Mouse (Mus musculus) heart, adult 2 months (tissue): ENCODE data around the gene Fxr2.

Experiments used
- CTCF ChIP-seq: fragments of 200-600 bp; IDR thresholded peaks from 2 replicates; pipeline ENCODE4 v1.8.1; 2022; ENCODE audit warnings: antibody characterized with exemption, mild to moderate bottlenecking, moderate library complexity
- EP300 ChIP-seq: fragments of 200-500 bp; IDR thresholded peaks from 2 replicates; pipeline ENCODE4 v1.6.1; 2011; ENCODE audit warnings: low read depth, low read length, control low read depth; ENCODE audit not compliant: insufficient read depth
- POLR2A ChIP-seq: fragments of 200-500 bp; IDR thresholded peaks from 2 replicates; pipeline ENCODE4 v1.6.1; 2011; ENCODE audit warnings: mild to moderate bottlenecking, low read depth, low read length, control low read depth; ENCODE audit not compliant: insufficient read depth

GRCm38 (mm10) chr11:69606491-69606795 is 26.3 kb upstream of the Fxr2 start:
- TF ChIP-seq POLR2A (no peak), EP300 (no peak), CTCF (no peak)
